Mouse (Mus musculus) ES-Bruce4 (cell line): ENCODE results near the gene Sema4b.

Source experiments
- CTCF ChIP-seq: IDR thresholded peaks from one replicate; pipeline ENCODE4 v1.8.1; 2011; ENCODE audit warnings: low read depth, low read length
- EP300 ChIP-seq: IDR thresholded peaks from 2 replicates; pipeline ENCODE4 v1.6.1; 2011; ENCODE audit warnings: low read depth, low read length; ENCODE audit not compliant: insufficient read depth

- TF ChIP-seq EP300: no peak
- TF ChIP-seq CTCF: peak; percentile 89
These were observed 34.5 kb upstream of the Sema4b start for GRCm38 (mm10) chr7:80152152-80152551.
